Mouse (Mus musculus): ENCODE measurements at regions not wholly inside any gene's neighbourhood (a gene's known extent, or its start where the extent isn't known, plus 50 kb on each side); places are given as distances from the start of the nearest gene placed in this dataset.

DNA sequence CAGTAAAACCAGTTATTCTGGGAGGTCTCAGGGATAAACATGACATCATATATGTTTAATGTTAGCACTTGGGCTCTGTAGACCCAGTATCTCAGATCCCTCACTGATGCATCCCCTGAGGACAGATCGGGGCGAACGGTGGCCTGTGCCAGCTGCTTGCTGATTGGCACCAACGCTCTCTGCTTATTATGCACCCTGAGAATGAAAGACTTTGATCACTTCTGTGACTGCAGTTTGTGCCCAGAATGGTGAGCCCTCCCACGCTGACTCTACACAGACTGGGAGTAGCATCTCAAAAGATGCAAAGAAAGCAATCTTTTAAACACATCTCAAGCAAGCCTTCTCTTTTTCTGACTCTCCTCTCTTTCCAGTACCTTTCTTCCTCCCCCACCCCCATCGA, 82.2 kb upstream of the Glrp1 start:
- TF ChIP-seq CTCF (IDR thresholded peaks at IDR 0.05; ENCODE audit: low read depth) (no peak), EP300 (IDR thresholded peaks at IDR 0.05; ENCODE audit: low read depth) (no peak)
